Mouse (Mus musculus): ENCODE data around the gene Gm21883. TPM values are rescaled to one million over a fixed set of nuclear protein-coding genes. Genes with fewer than 3 reads are reported as not detected.
"Not testable (repeated sequence)": the region's sequence is repeated elsewhere in the genome, so short reads cannot be mapped to it uniquely, and the experiment has no call there.

The Gm21883 gene
- polyA plus RNA-seq (2015; fragmentation: Nextera tagmentation; extraction: Ambion mirVana), result not detected in 2 replicates

GRCm38 (mm10) chrX:31574183-31574582 lies at the start of gene Gm21883:
TSS of gene Gm21883 (minus strand) at chrX:31574283.
- no CpG with 5 or more reads among the region's 1 CpGs for WGBS

GRCm38 (mm10) chrX:31618820-31619219 lies 44.7 kb upstream of the Gm21883 start, which contains the start of gene Spin2e:
TSS of gene Spin2e (minus strand) at chrX:31618920.
- not testable (repeated sequence) for H3K9me3 ChIP-seq; H3K4me3 ChIP-seq; H3K4me1 ChIP-seq (replicated peaks); H3K4me2 ChIP-seq; H3K27ac ChIP-seq (replicated peaks); H3K9ac ChIP-seq; ATAC-seq (ENCODE audit: low read depth); H3K36me3 ChIP-seq; H3K27me3 ChIP-seq
- WGBS, result 82% methylated on average over 2 of the region's 2 CpGs

More at GRCm38 (mm10) chrX:31574183-31574582, at the start of gene Gm21883:
- H3K4me1 ChIP-seq (replicated peaks); H3K9me3 ChIP-seq; H3K27me3 ChIP-seq; H3K27ac ChIP-seq (replicated peaks); H3K4me3 ChIP-seq; H3K9ac ChIP-seq; H3K4me2 ChIP-seq; H3K36me3 ChIP-seq; ATAC-seq (ENCODE audit: low read depth): not testable (repeated sequence)

Other genes with a start within 250 kb of the Gm21883 start
- not detected in 2 replicates for gene Btbd35f26, start 237.8 kb downstream of the Gm21883 start, polyA plus RNA-seq (2015; fragmentation: Nextera tagmentation; extraction: Ambion mirVana)
- gene Btbd35f19, start 190.4 kb downstream of the Gm21883 start, polyA plus RNA-seq (2015; fragmentation: Nextera tagmentation; extraction: Ambion mirVana), result not detected in 2 replicates
- not detected in 2 replicates for gene Spin2e, start 44.6 kb upstream of the Gm21883 start, polyA plus RNA-seq (2015; fragmentation: Nextera tagmentation; extraction: Ambion mirVana)
- gene Btbd35f25, start 142.9 kb upstream of the Gm21883 start, polyA plus RNA-seq (2015; fragmentation: Nextera tagmentation; extraction: Ambion mirVana), result not detected in 2 replicates

Data from neural tube, embryonic 13.5 days (tissue).